Mouse (Mus musculus) thymus, adult 2 months (tissue): ENCODE measurements around the gene Cnih3. TPM values are rescaled to one million over a fixed set of nuclear protein-coding genes. Genes with fewer than 3 reads are reported as not detected.

Source experiments
- DNase-seq: peaks from one replicate; pipeline ENCODE4 v3.0.0; 2021
- H3K27ac ChIP-seq: fragments of 200-500 bp; 2 replicates; pipeline ENCODE4 v1.5.1; 2012; ENCODE audit warnings: low read length, control low read depth; ENCODE audit not compliant: control insufficient read depth, insufficient read depth
- H3K27me3 ChIP-seq: fragments of 200-500 bp; 2 replicates; pipeline ENCODE4 v1.6.1; 2012; ENCODE audit warnings: mild to moderate bottlenecking, low read length, moderate library complexity, mixed read lengths; ENCODE audit not compliant: control insufficient read depth, insufficient read depth
- H3K36me3 ChIP-seq: fragments of 200-500 bp; 2 replicates; pipeline ENCODE4 v1.6.1; 2012; ENCODE audit warnings: mild to moderate bottlenecking, low read length, moderate library complexity; ENCODE audit not compliant: control insufficient read depth, insufficient read depth
- H3K4me1 ChIP-seq: fragments of 200-500 bp; replicated peaks from 2 replicates; pipeline ENCODE4 v1.6.1; 2012; ENCODE audit warnings: low read length; ENCODE audit not compliant: control insufficient read depth, insufficient read depth
- H3K4me3 ChIP-seq: fragments of 200-500 bp; 2 replicates; pipeline ENCODE4 v1.5.1; 2012; ENCODE audit warnings: mild to moderate bottlenecking, low read length, control low read depth, moderate library complexity; ENCODE audit not compliant: control insufficient read depth, insufficient read depth
- CTCF ChIP-seq: fragments of 200-500 bp; IDR thresholded peaks from 2 replicates; pipeline ENCODE4 v1.5.1; 2012; ENCODE audit warnings: mild to moderate bottlenecking, control low read depth, low read length, moderate library complexity, borderline replicate concordance; ENCODE audit not compliant: control insufficient read depth, poor library complexity, insufficient read depth; ENCODE audit errors: extremely low read depth
- POLR2A ChIP-seq: fragments of 200-500 bp; IDR thresholded peaks from 2 replicates; pipeline ENCODE4 v1.6.1; 2012; ENCODE audit warnings: mild to moderate bottlenecking, low read length, control low read depth, moderate library complexity; ENCODE audit not compliant: control insufficient read depth, poor library complexity, insufficient read depth; ENCODE audit errors: extremely low read depth
- WGBS: fragments of 180-500 bp; shearing (Covaris S2); methylation state at CpG from one replicate; pipeline ENCODE4 v1.1.7; 2018; 5-methylcytosine and 5-hydroxymethylcytosine counted together
- polyA plus RNA-seq: library from polyadenylated mRNA; depleted of rRNA; stranded (reverse); fragments of >200 nt; gene quantifications from 2 replicates; pipeline ENCODE4 v1.2.3, GENCODE M21; 2012

Gene Cnih3
- polyA plus RNA-seq, 1 experiment = not detected

DNA sequence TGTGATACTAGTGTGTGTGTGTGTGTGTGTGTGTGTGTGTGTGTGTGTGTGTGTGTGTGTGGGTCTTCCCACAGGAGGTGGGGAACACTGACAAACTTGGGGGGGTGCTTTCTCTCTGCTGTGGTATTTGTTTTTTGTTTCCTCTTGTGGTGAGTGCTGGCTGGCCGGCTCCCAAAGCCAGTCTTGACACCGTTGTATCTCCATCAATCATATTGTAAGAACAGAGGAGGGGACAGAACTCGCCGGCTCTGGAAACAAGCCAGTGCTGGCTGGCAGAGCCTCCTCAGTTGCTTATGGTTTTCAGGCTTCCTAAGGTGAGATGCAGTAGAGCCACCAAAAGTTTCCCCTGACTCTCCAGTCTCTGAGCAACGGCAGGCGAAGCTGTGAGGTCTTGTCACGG is 6.1 kb downstream of the Cnih3 start:
- H3K36me3 ChIP-seq = no peaks in the 10 kb centered on the region
- 0 out of 2 replicates have a peak, but pooled peaks cover under 1% of the 10 kb centered on the region for H3K4me1 ChIP-seq
- 14% methylated on average over 7 of the region's 7 CpGs for WGBS
- no peak overlapping the region for H3K4me3 ChIP-seq
- TF ChIP-seq CTCF (no peak), POLR2A (no peak)
- no peak overlapping the region for H3K27ac ChIP-seq
- H3K27me3 ChIP-seq = peaks cover 2% of the 10 kb centered on the region; the same call in 1 of the 2 replicates
- no peak for DNase-seq

DNA sequence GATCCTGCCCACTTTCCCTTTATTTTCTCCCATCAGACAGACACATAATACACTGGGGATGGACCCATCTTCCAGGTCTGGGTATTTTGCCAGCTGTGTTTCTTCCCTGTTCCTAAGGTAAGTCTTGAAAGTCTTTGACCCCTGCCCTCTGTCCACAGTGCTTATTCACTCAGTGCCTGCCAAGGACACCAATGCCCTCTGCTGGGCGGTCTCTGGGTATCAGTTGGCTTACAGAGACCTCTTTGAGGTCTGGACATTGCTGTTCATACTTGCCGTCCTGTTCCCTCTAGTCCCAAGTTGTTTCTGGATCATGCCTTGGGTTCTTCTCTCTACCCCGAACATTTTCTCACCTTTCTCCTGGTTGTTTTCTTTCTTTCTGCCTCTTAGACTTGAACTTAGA is 8.3 kb downstream of the Cnih3 start:
- 97% methylated on average over 3 of the region's 3 CpGs for WGBS
- no peak overlapping the region for H3K4me3 ChIP-seq
- H3K27me3 ChIP-seq = no peaks in the 10 kb centered on the region
- H3K36me3 ChIP-seq = no peaks in the 10 kb centered on the region
- H3K4me1 ChIP-seq = no peaks in the 10 kb centered on the region
- H3K27ac ChIP-seq = no peak overlapping the region
- TF ChIP-seq POLR2A (no peak), CTCF (no peak)
- no peak for DNase-seq

DNA sequence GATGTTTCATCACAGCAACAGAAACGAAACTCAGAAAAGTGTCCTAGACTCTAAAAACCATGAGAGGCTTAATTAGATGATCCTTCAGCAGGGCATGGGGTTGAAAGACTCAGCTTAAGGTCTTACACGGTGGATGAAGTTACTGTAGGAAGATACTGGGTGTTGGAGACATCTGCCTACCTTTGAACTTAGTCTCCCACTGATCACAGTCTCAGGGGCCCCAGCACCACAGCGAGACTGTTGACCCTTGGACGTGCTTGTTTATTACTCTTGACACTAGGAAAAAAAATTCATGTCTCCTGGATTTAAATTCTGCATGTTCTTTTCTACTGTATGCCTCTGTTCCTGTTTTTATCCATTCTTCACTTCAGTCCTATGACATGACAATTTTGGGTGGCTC is 11.6 kb downstream of the Cnih3 start:
- no peak for DNase-seq
- no peaks in the 10 kb centered on the region for H3K36me3 ChIP-seq
- no peak overlapping the region for H3K4me3 ChIP-seq
- no peaks in the 10 kb centered on the region for H3K27me3 ChIP-seq
- WGBS = 90% methylated on average over 4 of the region's 4 CpGs
- H3K27ac ChIP-seq = no peak overlapping the region
- TF ChIP-seq POLR2A (no peak), CTCF (no peak)
- H3K4me1 ChIP-seq = peaks cover 7% of the 10 kb centered on the region

DNA sequence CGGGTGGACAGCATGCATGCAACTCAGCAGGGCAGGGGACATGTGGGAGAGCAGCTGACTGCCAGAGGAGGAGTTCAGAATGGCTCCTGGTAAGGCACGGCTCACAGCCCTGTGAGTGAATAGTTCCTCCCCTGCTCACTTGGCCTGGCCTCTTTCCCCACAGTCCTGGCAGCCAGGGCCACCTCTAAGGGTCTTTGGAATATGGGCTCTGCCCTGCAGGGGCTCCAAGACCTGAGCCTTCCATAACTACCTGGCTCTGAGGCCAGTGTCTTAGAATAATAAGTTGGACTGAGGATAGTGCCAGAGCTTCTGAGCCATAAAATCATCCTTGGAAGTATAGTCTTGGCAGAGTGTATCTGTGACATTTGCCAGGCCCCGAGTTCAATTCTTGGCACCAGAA is 12.9 kb downstream of the Cnih3 start:
- no peak overlapping the region for H3K27ac ChIP-seq
- no peaks in the 10 kb centered on the region for H3K36me3 ChIP-seq
- WGBS = 95% methylated on average over 3 of the region's 3 CpGs
- no peak for TF ChIP-seq POLR2A
- no peak for TF ChIP-seq CTCF
- no peak overlapping the region for H3K4me3 ChIP-seq
- DNase-seq = no peak
- peaks cover 11% of the 10 kb centered on the region for H3K4me1 ChIP-seq
- no peaks in the 10 kb centered on the region for H3K27me3 ChIP-seq

DNA sequence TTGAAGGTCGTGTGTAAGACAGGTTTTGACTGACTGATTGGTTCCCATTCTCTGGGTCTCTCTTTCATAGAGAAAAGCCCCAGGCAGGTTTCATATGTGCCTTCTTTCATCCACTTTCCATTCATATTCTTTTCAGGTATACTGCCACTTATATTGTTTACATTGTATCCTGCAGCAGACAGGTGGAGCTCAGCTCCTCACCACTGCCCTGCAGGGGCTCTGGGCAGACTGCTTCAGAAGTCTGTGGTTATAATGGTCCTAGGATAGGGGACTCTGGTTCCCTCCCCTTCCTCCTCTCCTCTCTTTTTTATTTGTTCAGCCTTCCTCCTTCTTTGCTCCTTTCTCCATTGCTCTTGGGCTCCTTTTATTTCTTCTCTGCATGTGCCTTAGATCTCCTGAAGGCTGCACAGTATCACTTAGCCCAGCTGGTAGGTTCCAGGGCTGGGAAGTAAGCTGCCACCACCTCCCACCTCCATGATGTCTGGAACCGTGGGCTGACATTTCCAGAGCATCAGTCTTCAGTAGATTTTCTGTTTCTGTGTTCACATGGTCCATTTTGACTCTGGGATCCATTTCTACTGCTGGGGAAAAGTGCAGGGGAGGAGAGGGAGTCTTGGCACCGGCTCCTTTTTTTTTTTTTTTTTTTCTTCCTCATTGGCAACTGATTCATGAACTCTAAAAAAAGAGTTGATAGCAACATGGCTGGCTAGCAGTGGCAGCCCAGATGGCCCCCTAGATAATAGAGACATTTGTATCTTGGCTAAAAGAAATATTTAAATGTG is 16.6 kb downstream of the Cnih3 start:
- no peaks in the 10 kb centered on the region for H3K27me3 ChIP-seq
- H3K27ac ChIP-seq = no peak overlapping the region
- TF ChIP-seq POLR2A (no peak), CTCF (no peak)
- H3K4me1 ChIP-seq = peaks cover 14% of the 10 kb centered on the region
- no peak for DNase-seq
- no peak overlapping the region for H3K4me3 ChIP-seq
- H3K36me3 ChIP-seq = no peaks in the 10 kb centered on the region
- WGBS = 30% methylated on average over 3 of the region's 3 CpGs

DNA sequence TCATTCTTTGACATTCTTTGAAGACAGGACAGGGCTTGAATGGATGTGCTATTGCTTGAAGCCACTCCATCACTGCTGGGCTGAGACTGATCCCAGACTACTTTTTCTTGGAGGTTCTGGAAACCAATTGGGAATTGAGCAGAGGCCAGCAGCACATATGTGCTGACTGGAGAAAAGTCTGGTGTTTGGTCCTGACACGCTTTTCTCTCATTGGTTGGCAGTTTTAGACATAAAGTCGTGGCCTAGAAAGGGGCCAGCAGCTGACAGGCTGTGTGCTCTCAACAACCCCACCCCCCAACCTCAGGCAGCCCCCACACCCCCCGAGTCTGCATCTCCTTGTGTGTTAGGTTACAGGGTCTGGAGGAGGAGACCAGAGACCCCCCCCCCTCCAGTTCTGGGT is 17.9 kb downstream of the Cnih3 start:
- WGBS = 67% methylated on average over 3 of the region's 3 CpGs
- Histone ChIP-seq H3K4me3 (no peak overlapping the region), H3K27me3 (no peaks in the 10 kb centered on the region), H3K36me3 (no peaks in the 10 kb centered on the region), H3K4me1 (peaks cover 14% of the 10 kb centered on the region), H3K27ac (no peak overlapping the region)
- DNase-seq = no peak
- TF ChIP-seq CTCF (no peak), POLR2A (no peak)
